Mouse (Mus musculus): Measurements from ENCODE around the gene Cdk19.
"Not testable (repeated sequence)": the region's sequence is repeated elsewhere in the genome, so short reads cannot be mapped to it uniquely, and the experiment has no call there.

Cdk19 gene

DNA sequence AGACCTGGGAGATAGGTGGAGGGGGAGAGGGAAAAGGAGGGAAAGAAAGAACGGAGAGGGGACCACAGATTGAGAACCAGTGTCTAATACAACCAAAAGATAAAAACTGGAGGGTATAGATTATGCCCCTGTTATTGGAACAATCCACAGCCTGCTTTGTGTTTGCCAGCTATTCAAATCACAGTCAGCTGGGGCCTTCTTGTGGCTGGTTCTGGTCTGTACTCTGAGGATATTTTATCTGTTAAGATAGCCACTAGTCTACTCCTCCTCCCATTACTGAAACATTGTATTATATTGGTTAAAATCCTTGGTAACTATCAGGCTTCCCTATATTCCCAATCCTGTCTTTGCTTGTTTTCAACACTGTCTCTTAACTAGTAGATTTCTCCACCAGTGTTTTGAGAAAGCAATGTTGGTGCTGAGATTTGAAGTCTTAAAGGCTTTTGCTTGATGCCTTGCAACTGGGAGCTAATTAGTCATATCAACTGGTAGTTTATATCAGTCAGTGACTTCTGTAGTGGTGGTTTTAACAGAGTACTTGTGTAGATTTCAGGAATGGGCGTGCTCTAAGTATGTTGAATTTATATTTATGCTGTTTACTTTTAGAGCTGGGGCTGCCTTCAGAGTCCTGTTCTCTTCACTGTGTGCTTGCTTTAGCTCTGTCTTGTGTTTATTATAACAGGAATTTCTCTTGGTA, 54.2 kb downstream of the Cdk19 start:
- DNase-seq (ENCODE audit: low spot score) = no peak

- no peak for DNase-seq (ENCODE audit: low spot score)
Measured at GRCm38 (mm10) chr10:40398842-40399241, 59.5 kb downstream of the Cdk19 start.

DNA sequence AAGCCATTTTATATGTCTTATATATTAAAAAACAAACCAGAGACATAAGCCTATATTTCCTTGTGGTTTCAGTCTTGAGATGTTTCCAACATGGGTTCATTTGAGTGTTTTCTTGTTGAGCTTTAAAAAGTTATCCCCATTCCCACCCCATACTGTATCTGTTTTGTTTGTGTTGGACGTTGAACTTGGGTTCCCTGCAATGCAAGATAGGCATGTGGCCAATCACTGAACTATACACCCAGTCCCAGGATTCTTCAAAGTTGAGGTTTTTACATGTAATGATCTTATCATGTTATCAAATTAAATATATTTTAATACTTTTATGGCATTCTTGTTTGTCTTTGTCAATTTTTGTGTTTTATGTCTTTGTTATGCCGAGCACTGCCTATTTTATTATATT, 60.0 kb downstream of the Cdk19 start:
- DNase-seq (ENCODE audit: low spot score) = no peak

DNA sequence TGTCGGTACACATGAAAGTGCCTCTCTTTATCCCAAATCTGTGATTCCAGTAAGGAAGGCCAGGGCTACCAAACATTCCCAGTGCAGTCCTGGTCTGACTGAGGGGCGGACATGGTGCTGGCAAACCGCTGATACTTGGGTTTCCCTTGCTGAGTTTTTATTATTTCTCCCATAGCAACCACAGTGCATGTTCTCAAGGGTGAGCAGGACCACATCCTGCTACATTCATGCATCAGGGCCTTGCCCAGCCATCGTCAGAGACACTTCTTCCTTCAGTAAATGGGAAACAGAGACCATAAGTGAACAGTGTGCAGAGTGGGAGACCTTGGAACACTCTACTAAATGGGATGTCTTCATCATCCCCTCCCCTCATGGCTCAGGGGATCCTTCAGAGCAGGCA, 60.9 kb downstream of the Cdk19 start:
- no peak for DNase-seq (ENCODE audit: low spot score)

DNA sequence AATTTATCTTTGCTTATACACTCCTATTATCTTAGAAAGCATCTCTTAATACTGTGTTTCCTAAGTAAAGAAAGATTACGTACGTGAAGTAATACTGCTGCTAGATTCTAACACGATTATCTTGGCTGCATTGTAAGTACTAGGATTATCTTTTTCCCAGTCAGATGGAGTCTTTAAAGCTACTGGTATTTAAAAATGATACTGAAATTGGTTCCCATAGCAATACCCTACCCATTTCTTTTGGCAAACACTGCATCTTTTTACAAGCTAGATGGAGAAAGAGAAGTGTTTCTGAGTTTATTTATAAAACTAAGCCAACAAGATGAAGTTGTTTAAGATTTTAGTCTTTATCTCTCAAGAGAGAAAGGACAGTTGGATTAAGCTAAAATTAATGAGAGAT, 67.3 kb downstream of the Cdk19 start:
- no peak for DNase-seq (ENCODE audit: low spot score)

- no peak for DNase-seq (ENCODE audit: low spot score)
Measured at GRCm38 (mm10) chr10:40409336-40409735, 70.0 kb downstream of the Cdk19 start.

- no peak for DNase-seq (ENCODE audit: low spot score)
Measured at GRCm38 (mm10) chr10:40411370-40411769, 72.0 kb downstream of the Cdk19 start.

DNA sequence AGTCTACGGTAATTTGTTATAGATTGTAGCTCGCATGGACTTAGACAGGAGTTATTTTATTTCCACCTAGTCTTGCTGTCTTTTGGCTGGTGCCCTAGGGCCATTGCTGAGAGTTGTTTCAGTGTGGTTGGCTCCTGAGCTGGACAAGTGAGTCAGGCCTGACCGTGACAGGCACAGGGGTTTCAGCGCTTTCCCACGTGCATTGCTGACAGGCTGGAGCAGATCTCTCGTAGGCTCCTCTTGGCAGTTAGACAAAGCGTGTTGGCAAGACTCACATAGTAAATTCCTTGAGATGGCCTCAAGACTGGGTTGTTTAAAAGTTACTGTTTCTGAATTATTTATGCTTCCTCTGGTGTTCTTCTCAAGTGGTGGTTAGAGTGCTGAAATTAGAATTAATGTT, 77.6 kb downstream of the Cdk19 start:
- DNase-seq (ENCODE audit: low spot score) = peak; percentile 33

DNA sequence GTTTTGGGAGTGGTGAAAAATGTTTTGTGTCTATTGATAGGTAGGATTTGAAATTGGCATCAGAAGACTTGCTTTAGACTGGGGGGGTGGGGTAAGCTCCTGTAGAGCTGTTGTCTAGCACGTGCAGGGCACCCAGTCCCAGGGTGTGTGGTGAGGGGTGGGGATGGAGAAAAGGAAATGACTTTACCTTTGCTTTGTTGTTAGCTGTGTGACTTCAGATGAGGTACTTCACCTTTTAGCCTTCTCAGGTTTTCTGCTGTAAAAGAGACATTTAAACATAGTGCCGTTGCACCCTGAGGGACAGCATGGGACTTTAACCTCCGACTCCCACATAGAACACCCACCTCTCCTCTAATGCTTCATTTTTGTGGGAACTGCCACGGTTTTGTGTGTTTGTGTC, 80.5 kb downstream of the Cdk19 start:
- no peak for DNase-seq (ENCODE audit: low spot score)

GRCm38 (mm10) chr10:40420703-40421102, 81.3 kb downstream of the Cdk19 start:
- DNase-seq (ENCODE audit: low spot score) = no peak

DNA sequence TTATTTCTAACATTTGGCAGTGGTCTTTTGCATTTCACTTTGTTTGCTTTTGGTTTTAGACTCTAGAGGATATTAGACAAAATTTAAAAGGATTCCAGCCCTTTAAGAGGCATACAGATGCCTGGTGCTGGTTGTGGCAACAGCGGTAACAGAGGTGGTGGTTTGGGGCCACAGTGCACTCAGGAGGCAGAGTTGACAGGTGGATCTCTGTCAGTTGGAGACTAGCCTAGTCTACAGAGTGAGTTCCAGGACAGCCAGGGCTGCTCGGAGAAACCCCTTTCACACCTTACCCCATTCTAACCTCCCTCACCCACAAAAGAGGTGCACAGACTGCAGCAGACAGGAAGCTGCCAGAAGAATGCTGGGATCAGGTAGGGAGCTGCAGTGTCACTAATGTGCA, 82.4 kb downstream of the Cdk19 start:
- no peak for DNase-seq (ENCODE audit: low spot score)

DNA sequence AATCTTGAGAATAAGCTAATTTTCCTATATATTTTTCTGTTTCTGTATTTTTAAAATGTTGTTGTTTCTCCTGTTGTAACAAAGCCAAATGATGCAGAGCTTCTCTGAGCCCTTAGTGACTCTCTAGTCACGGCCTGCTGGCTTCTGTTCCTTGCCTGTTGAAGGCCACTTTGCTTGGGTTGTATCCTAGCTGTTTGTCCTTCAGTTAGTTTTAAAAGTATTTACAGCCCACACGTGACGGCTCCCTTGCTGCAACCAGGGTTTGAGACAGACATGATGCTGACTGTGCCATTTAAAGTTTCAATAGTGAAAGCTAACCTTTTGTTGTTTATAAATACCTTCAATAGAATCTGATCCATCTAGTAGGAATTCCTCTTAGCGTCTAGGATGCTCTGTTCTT, 83.3 kb downstream of the Cdk19 start:
- no peak for DNase-seq (ENCODE audit: low spot score)

DNA sequence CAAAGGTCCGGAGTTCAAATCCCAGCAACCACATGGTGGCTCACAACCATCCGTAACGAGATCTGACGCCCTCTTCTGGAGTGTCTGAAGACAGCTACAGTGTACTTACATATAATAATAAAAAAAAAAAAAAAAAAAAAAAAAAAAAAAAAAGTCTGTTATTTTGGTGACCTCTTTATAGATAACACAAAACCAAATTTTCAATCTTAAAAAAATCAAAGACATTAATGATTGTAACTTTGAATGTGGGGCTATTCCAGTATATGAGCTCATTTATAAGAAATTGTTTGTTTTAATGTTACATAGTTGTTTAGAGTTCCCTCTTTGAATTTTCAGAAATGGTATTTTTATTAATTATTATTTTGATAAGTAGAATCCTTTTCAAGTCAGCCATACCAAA, 85.1 kb downstream of the Cdk19 start:
- not testable (repeated sequence) for DNase-seq (ENCODE audit: low spot score)

DNA sequence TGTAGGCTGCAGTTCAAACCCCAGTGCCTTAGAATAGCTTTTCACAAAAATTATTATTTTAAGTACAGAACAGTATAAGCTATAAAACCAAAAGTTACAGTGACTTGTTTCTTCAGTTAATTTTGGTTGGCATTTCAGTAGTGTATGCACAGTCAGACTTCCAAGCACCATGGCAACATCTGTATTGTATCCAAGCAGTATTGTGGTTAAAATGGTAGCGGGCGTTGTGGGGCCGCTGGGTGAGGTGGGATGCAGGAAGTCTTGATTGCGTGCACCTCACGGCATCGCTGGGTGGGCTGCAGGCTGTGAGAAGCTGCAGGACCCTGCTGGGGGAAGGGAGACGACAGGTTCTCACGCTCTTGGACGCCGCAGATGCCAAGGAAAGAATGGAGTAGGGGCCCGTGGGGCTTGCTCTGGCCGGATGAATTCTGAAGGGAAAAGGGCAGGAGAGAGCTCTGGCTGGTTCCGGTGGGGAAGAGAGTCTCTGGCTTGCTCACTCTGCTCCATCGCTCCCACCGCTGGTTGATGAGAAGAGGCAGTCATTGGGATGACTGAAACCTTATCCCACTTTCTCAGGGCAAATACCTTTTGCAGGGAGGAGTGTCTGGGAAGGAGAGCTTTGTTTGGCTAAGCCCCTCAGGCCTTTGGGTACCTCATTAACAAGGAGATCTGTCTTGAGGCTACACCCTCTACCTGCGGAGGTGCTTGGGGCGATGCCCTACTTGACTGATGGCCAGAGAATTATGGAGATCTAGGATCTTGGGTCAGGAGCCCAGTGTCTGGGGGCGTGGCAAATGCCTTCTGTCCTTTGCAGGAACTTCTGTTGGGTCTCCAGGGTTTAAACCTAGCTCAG, 86.1 kb downstream of the Cdk19 start:
- DNase-seq (ENCODE audit: low spot score) = no peak

DNA sequence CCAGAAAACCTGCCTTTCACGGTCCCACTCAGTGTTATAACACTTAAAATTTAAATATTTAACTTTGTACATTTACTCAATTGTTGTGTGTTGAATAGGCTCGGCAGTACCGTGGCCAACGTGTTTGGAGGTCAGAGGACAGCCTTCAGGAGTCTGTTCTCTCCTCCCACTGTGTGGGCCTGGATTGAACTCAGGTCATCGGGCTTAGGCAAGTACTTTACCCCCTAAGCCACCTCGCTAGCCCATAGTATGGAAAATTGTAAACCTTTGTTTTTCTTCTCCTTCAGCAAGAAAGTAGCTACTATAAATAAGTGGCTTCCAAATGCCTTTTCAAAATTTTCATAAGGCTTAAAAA, 86.7 kb downstream of the Cdk19 start:
- DNase-seq (ENCODE audit: low spot score) = no peak

DNA sequence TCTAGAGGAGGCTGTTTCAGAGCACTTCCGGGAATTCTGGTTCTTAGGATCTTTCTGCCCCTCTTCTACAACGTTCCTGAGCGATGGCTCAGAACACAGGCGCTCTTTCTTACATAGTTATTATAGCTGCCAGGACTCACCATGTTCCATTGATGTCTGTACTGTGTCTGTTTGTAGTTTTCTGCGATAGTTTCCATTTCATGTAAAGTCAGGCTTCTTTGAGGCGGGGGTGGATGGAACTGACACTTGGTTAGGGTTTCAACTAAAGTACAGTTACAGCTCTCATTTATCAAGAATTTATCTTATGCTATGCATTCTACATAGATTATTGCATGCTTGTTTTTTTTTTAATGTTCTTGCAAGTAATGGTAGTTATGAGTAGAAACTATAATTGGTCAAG, 89.3 kb downstream of the Cdk19 start:
- DNase-seq (ENCODE audit: low spot score) = no peak

DNA sequence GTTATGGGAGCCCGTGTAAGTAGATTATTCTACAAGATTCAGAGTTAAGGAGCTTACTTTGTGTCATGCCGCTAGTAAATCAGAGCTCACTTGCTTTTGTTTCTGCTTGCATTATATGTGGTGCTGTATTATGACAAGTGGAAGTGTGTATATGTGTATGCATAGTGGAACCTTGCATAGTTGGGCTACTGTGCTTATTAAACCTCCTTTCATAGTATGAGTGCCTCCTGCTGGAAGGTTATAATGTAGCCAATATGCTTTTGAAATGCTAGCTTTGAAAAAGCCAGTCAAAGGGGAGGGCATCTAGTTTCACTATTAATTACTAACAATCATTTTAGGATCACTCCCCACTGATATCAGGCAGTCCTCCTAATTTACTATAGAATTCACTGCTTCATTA, 89.7 kb downstream of the Cdk19 start:
- no peak for DNase-seq (ENCODE audit: low spot score)

GRCm38 (mm10) chr10:40430209-40430608, 90.8 kb downstream of the Cdk19 start:
- no peak for DNase-seq (ENCODE audit: low spot score)

GRCm38 (mm10) chr10:40431957-40432356, 92.6 kb downstream of the Cdk19 start:
- no peak for DNase-seq (ENCODE audit: low spot score)

DNA sequence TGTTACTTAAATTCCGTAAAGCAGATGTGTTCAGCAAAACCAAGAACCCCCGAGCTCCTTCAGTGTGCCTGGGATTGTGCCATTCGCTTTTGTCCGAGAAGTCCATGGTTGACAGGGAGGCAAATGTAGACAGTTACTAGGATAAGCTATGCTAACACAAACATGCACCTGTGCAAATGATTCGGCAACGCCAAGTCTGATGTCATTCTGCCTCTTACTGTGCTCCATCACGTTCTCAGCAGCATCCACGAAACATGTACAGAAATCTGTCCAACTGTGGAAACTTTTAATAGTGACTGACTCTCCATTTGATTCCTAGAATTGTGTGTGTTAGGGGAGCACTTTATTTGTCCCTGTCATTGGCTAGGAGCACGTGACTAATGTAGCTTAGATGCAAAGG, 93.0 kb downstream of the Cdk19 start:
- no peak for DNase-seq (ENCODE audit: low spot score)

GRCm38 (mm10) chr10:40435402-40435801, 96.0 kb downstream of the Cdk19 start:
- no peak for DNase-seq (ENCODE audit: low spot score)

GRCm38 (mm10) chr10:40437117-40437516, 97.8 kb downstream of the Cdk19 start:
- DNase-seq (ENCODE audit: low spot score) = no peak

DNA sequence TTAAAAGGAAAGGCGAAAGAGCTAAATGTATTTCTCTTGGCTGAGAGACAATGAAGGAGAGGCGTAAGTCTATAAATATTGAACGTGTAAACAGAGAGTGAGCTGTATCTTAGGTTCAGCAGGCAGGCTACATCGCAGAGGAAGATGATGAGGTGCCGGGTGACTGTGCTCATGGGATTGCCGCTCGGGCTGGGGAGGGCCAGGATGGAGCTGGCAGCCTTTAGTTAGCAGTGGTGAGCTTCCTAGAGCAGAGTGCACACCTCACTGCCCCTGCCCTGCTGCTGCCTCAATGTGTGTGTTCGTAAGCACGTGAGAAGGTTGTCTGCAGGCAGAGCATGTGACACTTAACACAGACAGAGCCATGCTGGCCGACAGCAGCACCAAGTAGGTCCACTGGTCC, 101.4 kb downstream of the Cdk19 start:
- no peak for DNase-seq (ENCODE audit: low spot score)

DNA sequence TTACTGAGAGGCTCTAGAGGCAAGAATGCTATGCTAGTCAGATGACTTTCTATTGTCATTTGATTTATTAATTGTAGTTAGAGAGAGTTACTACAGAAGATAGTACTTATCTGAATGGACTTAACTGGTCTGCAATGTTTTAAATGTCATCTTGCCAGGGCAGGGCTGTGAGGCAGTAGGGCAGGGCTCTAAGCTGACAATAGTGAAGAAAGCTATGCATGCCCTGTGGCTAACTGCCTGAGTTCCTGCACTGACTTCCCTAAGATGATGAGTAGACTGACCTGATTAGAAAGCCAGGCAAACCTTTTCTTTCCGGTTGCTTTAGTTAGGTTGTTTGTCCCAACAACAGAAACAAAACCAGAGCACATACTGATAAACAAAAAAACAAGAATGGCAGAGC, 102.7 kb downstream of the Cdk19 start:
- DNase-seq (ENCODE audit: low spot score) = no peak
